Mouse (Mus musculus) skeletal muscle tissue, adult 2 months (tissue): Measurements from ENCODE around the gene Nav2.

Source experiments
- DNase-seq: peaks from one replicate; pipeline ENCODE4 v3.0.0-alpha.2; 2012; ENCODE audit warnings: low read depth, low spot score

Gene Nav2

DNA sequence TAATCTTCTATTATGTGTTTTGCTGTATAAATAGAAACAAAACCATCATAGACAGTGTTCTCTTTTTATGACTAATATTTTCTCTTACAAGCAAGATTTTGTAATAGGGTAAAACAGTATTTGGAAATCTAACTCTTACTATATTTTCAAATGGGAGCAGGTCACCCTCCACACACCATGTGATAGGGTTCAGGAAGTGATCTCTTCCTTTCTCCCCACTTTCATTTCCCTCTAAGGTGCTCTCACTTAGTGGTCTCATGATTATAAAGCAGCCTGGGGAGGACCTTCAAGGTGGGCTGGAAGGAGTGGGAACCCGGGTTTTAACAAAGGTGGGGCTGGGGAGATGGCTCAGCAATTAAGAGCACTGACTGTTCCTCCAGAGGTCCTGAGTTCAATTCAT, 487.7 kb downstream of the Nav2 start:
- no peak for DNase-seq

DNA sequence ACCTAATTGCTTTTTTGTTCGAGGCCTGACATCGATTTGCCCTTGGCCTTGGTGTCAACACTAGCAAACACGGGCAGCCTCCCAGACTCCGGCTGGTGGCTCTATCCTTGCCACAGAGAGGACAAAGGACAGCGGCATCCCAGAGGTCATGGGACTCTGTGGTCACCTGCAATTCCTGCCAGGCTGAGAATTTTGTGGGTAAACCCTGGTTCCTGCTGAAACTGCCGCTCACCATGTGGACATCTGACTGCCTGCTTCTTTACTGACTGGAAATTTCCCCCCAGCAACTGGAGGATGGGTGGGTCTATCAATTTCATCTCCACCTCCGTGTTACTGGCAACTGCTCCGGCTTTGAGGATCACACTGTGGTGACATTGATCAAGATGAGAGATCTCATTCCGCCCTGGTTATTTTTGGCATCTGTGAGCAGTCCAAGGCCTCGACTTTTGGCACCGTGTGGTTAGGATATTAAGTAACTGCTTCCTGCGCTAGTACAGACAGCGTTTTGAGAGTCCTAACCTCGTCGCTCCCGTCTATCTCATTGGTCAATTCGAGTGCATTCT, 489.0 kb downstream of the Nav2 start:
- peak; percentile 92 for DNase-seq

- no peak for DNase-seq
Measured at GRCm38 (mm10) chr7:49398020-49398516, 489.6 kb downstream of the Nav2 start.

DNA sequence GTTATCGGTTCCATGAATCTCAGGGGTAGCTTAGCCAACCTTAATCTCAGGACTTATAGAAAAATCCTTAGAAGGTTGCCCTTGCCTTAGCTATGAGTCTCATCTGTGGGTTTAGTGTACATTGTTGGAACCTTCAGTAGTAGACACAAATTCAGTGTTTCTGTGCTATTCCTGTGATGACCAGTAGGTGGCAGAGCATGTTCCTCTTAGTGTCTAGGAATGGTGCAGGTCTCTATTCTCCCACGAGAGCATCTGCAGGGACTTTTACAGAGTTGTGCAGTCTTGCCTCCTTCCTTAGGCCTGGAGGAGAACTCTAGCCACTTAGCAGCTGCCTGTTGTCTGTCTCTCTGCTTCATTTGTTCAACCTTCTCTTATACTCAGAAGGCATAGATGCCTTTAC, 490.8 kb downstream of the Nav2 start:
- peak; percentile 65 for DNase-seq

GRCm38 (mm10) chr7:49400463-49400862, 491.9 kb downstream of the Nav2 start:
- no peak for DNase-seq

- DNase-seq: no peak
Measured at GRCm38 (mm10) chr7:49402526-49402925, 494.0 kb downstream of the Nav2 start.

GRCm38 (mm10) chr7:49407688-49408087, 499.2 kb downstream of the Nav2 start:
- no peak for DNase-seq

DNA sequence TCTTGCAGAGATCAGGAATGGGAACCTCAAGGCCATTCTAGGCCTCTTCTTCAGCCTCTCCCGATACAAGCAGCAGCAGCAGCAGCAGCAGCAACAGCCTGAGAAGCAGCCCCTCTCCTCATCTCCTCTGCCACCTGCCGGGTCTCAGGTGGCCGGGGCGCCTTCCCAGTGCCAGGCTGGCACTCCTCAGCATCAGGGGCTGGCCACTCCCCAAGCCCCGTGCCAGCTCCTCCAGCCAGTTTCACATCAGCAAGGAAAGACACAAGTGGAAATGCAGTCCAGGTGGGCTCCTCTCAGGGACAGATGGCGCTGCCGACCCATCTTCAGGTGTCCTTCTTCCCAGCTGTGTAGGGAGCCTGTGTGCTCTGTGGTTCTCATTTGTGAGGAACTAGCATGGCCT, 500.1 kb downstream of the Nav2 start:
- no peak for DNase-seq

DNA sequence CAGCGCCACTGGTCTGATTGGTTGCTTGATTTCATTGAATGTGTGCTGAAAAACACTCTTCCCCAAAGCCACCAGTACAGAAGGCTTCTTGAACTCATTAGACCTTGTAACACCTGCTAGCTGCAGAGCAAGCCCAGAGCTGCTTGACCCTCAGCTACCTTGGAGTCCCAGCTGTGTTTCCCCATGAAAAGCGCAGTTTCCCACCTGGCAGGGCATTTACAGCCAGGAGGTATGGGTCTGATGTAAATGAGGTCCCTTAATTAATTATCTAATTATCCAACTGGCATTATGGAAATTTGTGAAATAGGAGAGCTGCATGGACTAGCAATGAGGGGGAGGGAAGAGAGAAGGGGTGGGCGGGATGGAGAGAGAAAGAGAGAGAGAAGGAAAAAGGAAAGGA, 500.7 kb downstream of the Nav2 start:
- DNase-seq: no peak

GRCm38 (mm10) chr7:49410188-49410587, 501.7 kb downstream of the Nav2 start:
- no peak for DNase-seq

DNA sequence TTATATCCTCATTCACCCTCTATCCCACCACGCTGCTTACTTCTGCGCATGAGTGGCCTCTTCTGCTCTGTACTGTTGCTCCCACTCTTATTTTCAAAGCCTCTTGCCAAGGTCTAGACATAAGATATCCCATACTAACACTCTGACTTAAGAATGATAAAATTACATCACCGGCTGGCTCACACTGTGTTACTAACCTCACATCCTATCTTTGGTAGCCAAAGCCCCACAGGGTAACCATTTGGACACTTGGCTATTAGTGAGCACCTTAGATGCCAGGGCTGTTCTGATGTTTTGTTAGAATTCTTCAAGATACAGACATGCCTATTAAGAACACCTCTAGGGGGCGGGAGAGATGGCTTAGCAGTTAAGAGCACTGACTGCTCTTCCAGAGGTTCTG, 502.4 kb downstream of the Nav2 start:
- peak; percentile 53 for DNase-seq

DNA sequence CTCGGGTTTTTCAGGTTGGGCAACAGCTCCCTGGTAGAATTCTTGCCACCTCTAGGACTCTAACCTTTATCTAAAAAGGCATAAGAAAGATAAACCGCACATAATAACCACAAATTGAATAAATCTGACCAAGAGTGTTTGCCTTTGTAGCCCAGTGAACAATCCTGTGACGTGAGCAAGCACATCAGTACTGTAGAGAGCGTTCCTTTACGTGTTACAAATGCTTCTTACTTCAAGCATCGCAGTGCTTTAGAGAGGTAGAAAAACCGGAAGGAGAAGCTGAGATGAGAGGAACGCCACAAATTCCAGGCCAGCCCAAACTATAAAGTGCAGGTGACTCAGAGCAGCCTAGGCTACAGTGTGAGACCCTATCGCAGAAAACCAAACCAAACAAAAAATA, 503.3 kb downstream of the Nav2 start:
- no peak for DNase-seq

DNA sequence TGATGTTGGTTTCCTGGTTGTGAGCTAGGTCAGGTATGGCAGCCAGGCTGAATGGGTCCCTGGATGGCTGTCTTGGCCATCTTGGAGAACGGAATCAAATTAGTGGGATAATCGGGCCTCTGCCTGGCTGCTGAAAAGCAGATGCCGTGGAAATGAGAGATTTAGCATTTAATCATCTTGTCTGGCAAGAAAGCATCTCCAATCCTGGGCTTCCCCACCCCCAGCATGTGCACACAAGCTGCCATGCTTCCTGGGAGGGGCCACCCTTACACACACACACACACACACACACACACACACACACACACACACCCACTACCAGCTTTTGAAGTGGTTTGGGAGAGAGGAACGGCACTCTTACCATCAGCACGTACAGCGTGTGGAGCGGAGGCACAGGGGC, 506.6 kb downstream of the Nav2 start:
- DNase-seq: no peak

- DNase-seq: no peak
Measured at GRCm38 (mm10) chr7:49415716-49416115, 507.2 kb downstream of the Nav2 start.

DNA sequence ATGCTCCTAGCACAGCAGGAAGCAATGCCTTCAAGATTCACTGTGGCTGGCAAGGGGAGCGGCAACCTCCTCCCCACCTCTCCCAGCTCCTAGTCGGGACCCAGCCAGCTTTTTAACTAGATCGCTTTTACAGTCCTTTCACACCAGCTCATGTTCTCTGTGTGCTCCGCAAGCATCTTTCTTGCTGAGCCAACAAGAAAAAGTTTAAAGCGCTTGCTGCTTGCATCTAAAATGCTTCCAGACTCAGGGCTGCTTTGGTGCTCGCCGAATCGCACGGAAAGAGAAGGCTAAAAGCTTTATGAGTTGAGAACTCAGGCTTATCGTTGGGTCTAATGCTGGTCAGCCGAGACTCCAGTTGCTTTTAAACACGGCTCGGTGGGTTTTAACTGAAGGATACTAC, 510.3 kb downstream of the Nav2 start:
- DNase-seq: peak; percentile 66

DNA sequence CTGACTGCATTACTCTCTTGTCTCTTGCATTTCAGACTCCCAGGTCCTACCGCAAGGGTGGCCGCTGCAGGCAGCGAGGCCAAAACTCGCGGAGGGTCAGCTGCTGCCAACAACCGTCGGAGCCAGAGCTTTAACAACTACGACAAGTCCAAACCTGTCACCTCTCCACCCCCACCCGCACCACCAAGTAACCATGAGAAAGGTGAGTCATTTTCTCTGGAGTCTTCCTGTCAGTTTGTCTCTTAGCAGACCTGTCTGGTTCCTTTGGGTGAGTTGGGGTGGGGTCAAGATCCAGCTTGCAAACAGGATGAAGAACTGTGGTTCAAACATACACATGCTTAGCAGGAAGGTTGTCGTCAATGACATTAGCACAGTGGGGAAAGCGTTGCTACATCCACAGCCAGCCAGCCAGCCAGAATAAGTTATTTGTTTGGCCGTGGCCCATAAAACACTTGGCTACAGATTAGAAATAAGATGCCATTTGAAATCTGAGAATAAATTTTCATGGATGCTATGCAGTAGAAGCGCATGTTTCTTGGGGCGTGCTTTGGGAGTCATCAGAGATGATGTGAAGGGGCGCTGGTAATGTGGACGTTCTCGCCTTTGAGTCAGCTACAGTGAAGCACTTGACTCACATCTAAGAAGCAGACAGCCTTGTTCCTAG, 511.8 kb downstream of the Nav2 start:
- no peak for DNase-seq

DNA sequence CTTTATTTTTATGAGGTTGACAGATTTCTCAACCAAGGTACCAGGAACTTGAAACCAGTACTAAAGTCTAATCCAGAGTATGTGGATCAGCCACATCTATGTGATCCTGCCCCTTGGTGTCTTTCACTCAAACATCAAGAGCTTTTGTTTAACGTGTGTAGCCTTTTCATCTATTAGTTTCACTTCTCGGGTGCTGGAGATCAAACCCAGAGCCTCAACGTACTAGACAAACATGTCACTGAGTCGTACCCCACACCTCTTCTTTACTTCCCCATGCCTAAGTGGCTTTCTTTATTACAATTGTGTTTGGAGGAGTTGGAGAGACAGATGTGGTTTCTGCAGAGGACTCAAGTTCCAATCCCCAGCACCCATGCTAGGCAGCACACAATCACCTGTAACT, 512.7 kb downstream of the Nav2 start:
- DNase-seq: no peak

DNA sequence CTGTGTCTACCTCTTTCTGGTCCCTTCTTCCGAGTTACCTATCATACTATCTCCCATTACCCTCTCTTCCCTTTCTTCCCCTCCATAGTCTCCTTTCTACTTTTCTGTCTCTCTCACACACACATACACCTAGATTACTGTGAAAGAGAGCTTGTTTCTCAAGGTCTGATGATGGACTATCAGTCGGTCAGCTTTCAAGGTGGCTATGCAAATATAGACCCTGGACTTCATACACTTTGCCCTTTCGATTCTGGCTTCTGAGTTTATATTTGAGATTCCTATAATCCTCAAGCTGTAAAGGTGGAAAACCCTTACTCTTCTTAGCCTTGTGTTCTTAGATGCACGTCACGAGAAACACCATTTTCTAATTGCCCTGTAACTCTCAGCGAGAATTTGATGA, 515.4 kb downstream of the Nav2 start:
- DNase-seq: no peak

DNA sequence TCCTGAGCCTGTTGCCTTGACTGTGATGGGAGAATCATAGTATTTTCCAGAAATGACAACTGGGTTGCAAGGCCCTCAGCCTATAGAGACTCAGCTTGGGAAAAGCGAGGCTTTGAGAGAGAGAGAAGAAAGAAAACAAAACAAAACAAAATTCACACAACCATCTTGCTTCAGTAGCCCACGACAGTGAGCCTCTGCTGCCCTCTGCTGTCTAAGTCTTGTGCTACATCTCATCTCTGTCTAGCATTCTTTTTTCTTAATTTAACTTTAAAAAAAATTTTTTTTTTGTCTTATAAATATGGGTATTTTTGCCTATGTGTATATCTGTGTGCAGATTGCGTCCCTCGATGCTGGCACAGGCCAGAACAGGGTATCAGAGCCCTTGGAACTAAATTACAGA, 517.5 kb downstream of the Nav2 start:
- no peak for DNase-seq

DNA sequence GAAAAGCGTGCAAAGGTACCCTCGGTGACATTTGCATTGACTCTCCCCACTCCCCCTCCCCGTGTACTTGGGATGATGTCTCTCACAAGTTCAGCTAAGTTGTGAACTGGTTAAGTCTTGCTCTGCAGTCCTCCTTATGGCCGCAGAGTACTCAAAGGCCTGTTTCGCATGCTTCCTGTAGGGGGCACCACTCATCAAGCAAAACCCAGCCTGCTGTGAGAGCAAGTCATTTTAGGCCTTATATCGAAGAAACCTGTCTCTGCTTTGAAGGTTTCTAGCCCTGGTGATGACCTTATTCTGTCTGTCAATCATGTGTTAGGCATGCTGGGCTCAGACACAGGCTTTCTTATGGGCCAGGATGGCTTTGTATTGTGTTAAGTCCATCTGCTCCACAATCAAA, 519.3 kb downstream of the Nav2 start:
- no peak for DNase-seq

DNA sequence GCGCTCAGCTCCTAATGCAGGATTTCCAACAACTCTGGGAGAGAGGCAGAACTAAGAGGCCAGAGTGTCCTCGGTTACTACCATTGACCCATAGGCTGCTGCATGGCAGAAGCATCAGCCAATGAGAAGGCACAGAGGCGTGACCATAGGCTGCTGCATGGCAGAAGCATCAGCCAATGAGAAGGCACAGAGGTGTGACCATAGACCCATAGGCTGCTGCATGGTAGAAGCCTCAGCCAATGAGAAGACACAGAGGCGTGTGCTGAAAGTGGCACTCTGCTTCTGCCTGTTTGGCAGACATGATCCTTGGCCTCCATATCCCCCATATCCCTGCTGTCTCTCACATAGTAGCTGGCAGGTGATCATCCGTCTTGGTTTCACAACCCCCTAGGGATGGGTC, 520.4 kb downstream of the Nav2 start:
- no peak for DNase-seq

DNA sequence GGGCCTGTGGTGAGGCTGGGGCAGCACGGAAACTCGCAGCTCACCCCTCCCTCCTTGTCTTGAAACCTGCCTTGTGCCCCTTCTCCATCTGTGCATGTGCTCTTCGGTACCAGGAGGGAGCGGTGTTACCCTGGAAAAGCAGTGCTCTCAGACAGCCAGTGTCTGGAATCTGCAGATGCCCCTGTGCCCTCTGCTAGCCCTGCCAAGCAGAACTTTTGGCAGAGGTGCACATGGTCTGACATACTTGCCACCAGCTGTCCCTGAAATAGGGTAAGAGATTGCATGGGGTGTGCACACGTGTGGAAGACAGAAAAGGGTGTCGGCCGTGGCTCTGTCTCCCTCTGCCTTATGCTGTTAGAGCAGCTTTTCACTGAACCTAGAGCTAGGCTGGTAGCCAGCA, 522.3 kb downstream of the Nav2 start:
- peak; percentile 68 for DNase-seq

GRCm38 (mm10) chr7:49433945-49434344, 525.4 kb downstream of the Nav2 start:
- no peak for DNase-seq

GRCm38 (mm10) chr7:49436492-49436891, 528.0 kb downstream of the Nav2 start:
- no peak for DNase-seq
